Comparison of ENCODE assay signal across 16 mouse cellular contexts in the genomic region with DNA sequence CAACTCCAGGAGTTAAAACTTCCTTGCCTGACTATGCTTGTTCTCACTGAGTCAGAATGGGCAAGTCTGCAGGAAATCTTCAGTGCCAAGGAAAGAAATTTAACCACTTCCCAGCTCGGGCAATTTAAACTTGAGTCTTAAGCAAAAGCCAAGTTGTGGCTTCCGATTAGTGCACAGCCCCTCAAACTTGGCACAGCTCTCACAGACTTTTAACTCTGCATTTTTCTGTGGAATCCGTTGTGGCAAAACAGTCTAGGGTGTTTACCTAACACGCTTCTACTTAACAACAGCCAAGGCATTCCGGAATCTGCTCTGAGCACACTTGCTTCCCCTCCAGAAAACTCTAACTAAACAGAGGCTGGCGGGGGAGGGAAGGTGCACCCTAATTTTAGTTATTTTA. TPM values are rescaled to one million over a fixed set of nuclear protein-coding genes. Genes with fewer than 3 reads are reported as not detected.
DNase-seq lines count a peak whose midpoint lies in the region; ATAC-seq and TF ChIP-seq lines count a peak whose summit lies in the region.
"Had no signal": no experiment of that assay in that cellular context is flagged by ENCODE, and none has a peak within 500 bp of the region (broad histone marks: within the 10 kb centered on the region; RNA-seq: fewer than 3 reads in every experiment).

No protein-coding gene starts in this region.

- no peak overlapping the region for H3K27ac ChIP-seq in kidney, postnatal 0 days
- H3K27ac ChIP-seq: forebrain, embryonic 10.5 days had no signal

- no peak overlapping the region for H3K4me2 ChIP-seq in kidney, postnatal 0 days (ENCODE audit: low read length)
- peak overlapping the region; percentile 21 for H3K4me2 ChIP-seq in myocyte (ENCODE audit: low read depth)
- H3K4me2 ChIP-seq: midbrain, embryonic 11.5 days had no signal

- peak; percentile 43 for DNase-seq in kidney, postnatal 0 days (ENCODE audit: low spot score)
- no peak for DNase-seq in kidney, postnatal 25 days
- DNase-seq in right cerebral cortex, postnatal 10 days (ENCODE audit: low spot score in 2 of 2), result no peak
- DNase-seq in urinary bladder, postnatal 4 days (ENCODE audit: low spot score in 2 of 2), result no peak
- DNase-seq: cerebellum, postnatal 36 days; gastrocnemius, postnatal 10 days; thymus, postnatal 14 days had no signal

- no peaks in the 10 kb centered on the region for H3K27me3 ChIP-seq in kidney, postnatal 0 days (ENCODE audit: insufficient read depth, low read length)
- H3K27me3 ChIP-seq in myocyte (ENCODE audit: control insufficient read depth, insufficient read depth, insufficient read length), result no peaks in the 10 kb centered on the region

- no peaks in the 10 kb centered on the region for H3K79me2 ChIP-seq in myocyte (ENCODE audit: control insufficient read depth, insufficient read depth)

- no peak for ATAC-seq in kidney, postnatal 0 days (replicated peaks; ENCODE audit: low FRiP score, low read depth)
- ATAC-seq in erythroblast, adult 5-6 weeks (replicated peaks; ENCODE audit: low FRiP score, poor library complexity, severe bottlenecking), result 0 out of 2 replicates have a peak, but pooled peaks have one; percentile 4
- ATAC-seq in hematopoietic stem cell, adult 5-6 weeks (replicated peaks in 1 of 2; ENCODE audit: insufficient read depth in 1 of 2, low FRiP score in 2 of 2, low TSS enrichment in 1 of 2, low read depth in 1 of 2, poor library complexity in 2 of 2, severe bottlenecking in 2 of 2), result peak; percentile 58 to 72

- no peaks in the 10 kb centered on the region for H3K4me1 ChIP-seq in kidney, postnatal 0 days (replicated peaks; ENCODE audit: insufficient read depth, low read length)

- no peak for TF ChIP-seq POLR2A in myocyte (IDR thresholded peaks at IDR 0.05; ENCODE audit: insufficient read length, low read depth)

- no peak overlapping the region for H3K9ac ChIP-seq in kidney, postnatal 0 days (ENCODE audit: low read depth, low read length)

- H3ac ChIP-seq in myocyte (ENCODE audit: control insufficient read depth, insufficient read length), result no peak overlapping the region

- no peak for TF ChIP-seq CTCF in kidney, postnatal 0 days (IDR thresholded peaks at IDR 0.05; ENCODE audit: low read depth)

- 61% methylated on average over 6 of the region's 6 CpGs for WGBS in kidney, postnatal 0 days

- no peak overlapping the region for H3K4me3 ChIP-seq in kidney, postnatal 0 days (replicated peaks; ENCODE audit: low read depth, low read length)
- H3K4me3 ChIP-seq in myocyte, result no peak overlapping the region
- H3K4me3 ChIP-seq: forebrain, embryonic 10.5 days had no signal

- no peaks in the 10 kb centered on the region for H3K9me3 ChIP-seq in kidney, postnatal 0 days (replicated peaks; ENCODE audit: low read length)
- H3K9me3 ChIP-seq: forebrain, embryonic 10.5 days had no signal

- H3K36me3 ChIP-seq in kidney, postnatal 0 days (ENCODE audit: insufficient read depth, low read length), result no peaks in the 10 kb centered on the region
- no peaks in the 10 kb centered on the region for H3K36me3 ChIP-seq in myocyte (ENCODE audit: control insufficient read depth, insufficient read depth)
- H3K36me3 ChIP-seq: forebrain, embryonic 10.5 days had no signal

TF ChIP-seq in myocyte, 11 proteins besides CTCF, POLR2A, EP300 and RAD21:
- TF ChIP-seq SRF (IDR thresholded peaks at IDR 0.05; ENCODE audit: control insufficient read depth, insufficient read length, low read depth), result no peak
- TF ChIP-seq REST (IDR thresholded peaks at IDR 0.05; ENCODE audit: insufficient read depth, insufficient read length), result no peak
- no peak for TF ChIP-seq POLR2AphosphoS2 (IDR thresholded peaks at IDR 0.05; ENCODE audit: insufficient read length, low read depth)
- TF ChIP-seq E2F4 (IDR thresholded peaks at IDR 0.05; ENCODE audit: insufficient read depth), result no peak

RNA-seq across cellular contexts. Expression of a gene that starts 52.7 kb away (rescaled TPM):
- not detected in 2 replicates for polyA plus RNA-seq in kidney, postnatal 0 days (2015; fragmentation: Nextera tagmentation; extraction: Ambion mirVana)
- total RNA-seq in erythroblast, adult 5-6 weeks (2015; ENCODE audit: low replicate concordance), result not detected in 2 replicates
- not detected in 2 replicates for total RNA-seq in erythroblast, adult 5-6 weeks (2017; ENCODE audit: low replicate concordance)
- not detected in 2 replicates for total RNA-seq in hematopoietic stem cell, adult 5-6 weeks (2017)
- polyA plus RNA-seq in myocyte (2012; fragmentation: generic; extraction: Trizol), result not detected
- total RNA-seq: ES-E14; gastrocnemius, postnatal 10 days; liver, adult 2 months had no signal
- polyA plus RNA-seq: brain, embryonic 14.5 days; forebrain, embryonic 10.5 days; liver, adult 2 months; midbrain, embryonic 11.5 days; neural tube, embryonic 11.5 days had no signal

RNA-seq across cellular contexts. Expression of a gene that starts 57.2 kb away (rescaled TPM):
- polyA plus RNA-seq in kidney, postnatal 0 days (2015; fragmentation: Nextera tagmentation; extraction: Ambion mirVana), result 12.7 and 13.6 TPM in 2 replicates
- total RNA-seq in erythroblast, adult 5-6 weeks (2015; ENCODE audit: low replicate concordance), result 30.7 and 38.5 TPM in 2 replicates
- 53.8 and 62.4 TPM in 2 replicates for total RNA-seq in erythroblast, adult 5-6 weeks (2017; ENCODE audit: low replicate concordance)
- 52.8 and 67.3 TPM in 2 replicates for total RNA-seq in hematopoietic stem cell, adult 5-6 weeks (2017)
- polyA plus RNA-seq in myocyte (2012; fragmentation: generic; extraction: Trizol), result 2.1 TPM
